13 mouse cellular contexts compared by ENCODE assay signal in genomic region chr10:82685440-82685839, GRCm38 (mm10).
"Had no signal": no experiment of that assay in that cellular context is flagged by ENCODE, and none has a peak within 500 bp of the region (broad histone marks: within the 10 kb centered on the region; RNA-seq: fewer than 3 reads in every experiment).

No protein-coding gene starts in this region.

- H3K36me3 ChIP-seq: limb, embryonic 10.5 days; midbrain, embryonic 13.5 days had no signal

- H3K4me2 ChIP-seq: midbrain, embryonic 13.5 days had no signal

- H3K9me3 ChIP-seq: limb, embryonic 10.5 days; midbrain, embryonic 13.5 days had no signal

- ATAC-seq: hindbrain, postnatal 0 days; lung, postnatal 0 days; midbrain, embryonic 13.5 days had no signal

- DNase-seq: kidney, adult 18-20 months; kidney, postnatal 10 days; kidney, postnatal 4 days; lung, adult 2 months; lung, postnatal 36 days; right cerebral cortex, postnatal 4 days; thymus, adult 18-20 months; thymus, postnatal 14 days had no signal

- H3K9ac ChIP-seq: midbrain, embryonic 13.5 days had no signal

- H3K4me3 ChIP-seq: layer of hippocampus, adult 2 months; limb, embryonic 10.5 days; midbrain, embryonic 13.5 days had no signal

- H3K27ac ChIP-seq: hindbrain, postnatal 0 days; limb, embryonic 10.5 days; midbrain, embryonic 13.5 days had no signal
